Mouse (Mus musculus): ENCODE data around the gene Exd1. TPM values are rescaled to one million over a fixed set of nuclear protein-coding genes. Genes with fewer than 3 reads are reported as not detected.

Gene Exd1
- total RNA-seq, 2 experiments from 2014 or later = not detected

- ATAC-seq (replicated peaks; ENCODE audit: low FRiP score, poor library complexity, severe bottlenecking) = peak; percentile 95
These were observed 69.6 kb downstream of the Exd1 start, which contains the start of gene Ino80 for GRCm38 (mm10) chr2:119477571-119478396. Gene Ino80, minus strand, starts transcription at chr2:119477687.

- peak; percentile 67 for ATAC-seq (replicated peaks; ENCODE audit: low FRiP score, poor library complexity, severe bottlenecking)
These were observed 70.6 kb downstream of the Exd1 start for GRCm38 (mm10) chr2:119476621-119477391.

GRCm38 (mm10) chr2:119476166-119476565 is 71.3 kb downstream of the Exd1 start:
- no peak for ATAC-seq (replicated peaks; ENCODE audit: low FRiP score, poor library complexity, severe bottlenecking)

Other genes with a start within 250 kb of the Exd1 start
- gene Dll4, start 221.8 kb downstream of the Exd1 start, total RNA-seq (2015; ENCODE audit: low replicate concordance) = not detected in 2 replicates
- gene Dll4, start 221.8 kb downstream of the Exd1 start, total RNA-seq (2017; ENCODE audit: low replicate concordance) = not detected in 2 replicates
- gene Chac1, start 196.4 kb downstream of the Exd1 start, total RNA-seq (2015; ENCODE audit: low replicate concordance) = 0.77 TPM in 1 of 2 replicates, not detected in the other
- 0.42 and 1.0 TPM in 2 replicates for gene Chac1, start 196.4 kb downstream of the Exd1 start, total RNA-seq (2017; ENCODE audit: low replicate concordance)
- gene Ino80, start 69.9 kb downstream of the Exd1 start, total RNA-seq (2015; ENCODE audit: low replicate concordance) = 8.6 and 10.9 TPM in 2 replicates
- gene Ino80, start 69.9 kb downstream of the Exd1 start, total RNA-seq (2017; ENCODE audit: low replicate concordance) = 6.6 and 7.6 TPM in 2 replicates
- gene Chp1, start 70 bp upstream of the Exd1 start, total RNA-seq (2015; ENCODE audit: low replicate concordance) = 84.4 and 108 TPM in 2 replicates
- 111 and 170 TPM in 2 replicates for gene Chp1, start 70 bp upstream of the Exd1 start, total RNA-seq (2017; ENCODE audit: low replicate concordance)
- 111 and 117 TPM in 2 replicates for gene Nusap1, start 70.7 kb upstream of the Exd1 start, total RNA-seq (2015; ENCODE audit: low replicate concordance)
- gene Nusap1, start 70.7 kb upstream of the Exd1 start, total RNA-seq (2017; ENCODE audit: low replicate concordance) = 137 and 150 TPM in 2 replicates
- 32.4 and 64.9 TPM in 2 replicates for gene Oip5, start 70.8 kb upstream of the Exd1 start, total RNA-seq (2015; ENCODE audit: low replicate concordance)
- 62.0 and 66.3 TPM in 2 replicates for gene Oip5, start 70.8 kb upstream of the Exd1 start, total RNA-seq (2017; ENCODE audit: low replicate concordance)
- 13.4 and 20.8 TPM in 2 replicates for gene Ndufaf1, start 115.2 kb upstream of the Exd1 start, total RNA-seq (2015; ENCODE audit: low replicate concordance)
- gene Ndufaf1, start 115.2 kb upstream of the Exd1 start, total RNA-seq (2017; ENCODE audit: low replicate concordance) = 3.3 and 7.3 TPM in 2 replicates
- gene Rtf1, start 127.4 kb upstream of the Exd1 start, total RNA-seq (2015; ENCODE audit: low replicate concordance) = 8.4 and 13.4 TPM in 2 replicates
- 13.8 and 16.9 TPM in 2 replicates for gene Rtf1, start 127.4 kb upstream of the Exd1 start, total RNA-seq (2017; ENCODE audit: low replicate concordance)
- gene Itpka, start 194.7 kb upstream of the Exd1 start, total RNA-seq (2015; ENCODE audit: low replicate concordance) = not detected in 2 replicates
- gene Itpka, start 194.7 kb upstream of the Exd1 start, total RNA-seq (2017; ENCODE audit: low replicate concordance) = not detected in 2 replicates
- gene Ltk, start 212.8 kb upstream of the Exd1 start, total RNA-seq (2015; ENCODE audit: low replicate concordance) = not detected in 2 replicates
- not detected in 2 replicates for gene Ltk, start 212.8 kb upstream of the Exd1 start, total RNA-seq (2017; ENCODE audit: low replicate concordance)
- 1.3 and 2.7 TPM in 2 replicates for gene Rpap1, start 239.9 kb upstream of the Exd1 start, total RNA-seq (2015; ENCODE audit: low replicate concordance)
- 0.51 and 0.84 TPM in 2 replicates for gene Rpap1, start 239.9 kb upstream of the Exd1 start, total RNA-seq (2017; ENCODE audit: low replicate concordance)